Mouse (Mus musculus): Measurements from ENCODE around the gene Xrra1. TPM values are rescaled to one million over a fixed set of nuclear protein-coding genes. Genes with fewer than 3 reads are reported as not detected.
"Not testable (repeated sequence)": the region's sequence is repeated elsewhere in the genome, so short reads cannot be mapped to it uniquely, and the experiment has no call there.

Xrra1 gene
- 1.0 and 1.1 TPM in 2 replicates for polyA plus RNA-seq (2015; fragmentation: Nextera tagmentation; extraction: Ambion mirVana)

DNA sequence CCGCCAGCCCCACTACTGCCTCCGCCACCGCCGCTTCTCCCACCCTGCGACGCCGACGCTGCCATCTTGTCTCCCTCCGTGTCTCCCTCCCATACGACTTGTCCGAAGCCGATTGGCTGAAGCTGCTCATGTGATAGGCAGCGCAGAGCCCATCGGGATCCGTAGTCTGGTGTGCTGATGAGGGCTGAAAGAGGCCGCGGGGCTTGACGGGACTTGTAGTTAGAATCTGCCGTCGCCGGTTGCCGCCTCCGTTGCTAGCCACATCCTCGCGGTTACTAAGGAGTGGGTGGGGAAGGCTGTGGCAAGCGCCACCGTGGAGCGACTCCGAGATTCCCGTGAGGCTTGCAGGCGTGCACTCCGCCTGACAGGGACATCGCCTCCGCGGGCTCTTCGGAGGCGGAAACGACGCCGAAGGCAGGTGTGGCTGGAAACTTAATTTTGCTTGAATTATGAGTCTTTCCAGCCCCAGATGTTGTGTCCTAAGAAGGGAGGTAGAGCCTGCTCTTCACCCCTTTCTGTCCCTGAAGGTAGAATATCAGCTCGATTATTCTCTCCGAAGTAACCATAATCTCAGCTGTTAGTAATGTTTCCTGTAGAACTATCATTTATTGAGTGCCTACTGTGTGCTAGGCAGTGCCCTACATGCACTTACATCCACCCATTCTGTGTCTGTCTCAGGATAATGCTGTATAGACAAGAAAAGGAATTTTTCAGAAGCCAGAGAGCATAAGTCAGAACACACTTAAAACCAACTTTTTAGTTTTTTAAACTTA is at the start of gene Xrra1:
Gene Xrra1 (plus strand): TSS at position 304 of the 773 bp plus-strand sequence.
- H3K4me3 ChIP-seq = peak within 1 kb of the TSS; percentile 74
- H3K27ac ChIP-seq = peak within 1 kb of the TSS; percentile 85
- ATAC-seq (replicated peaks) = peak; percentile 99
- peaks cover 18% of the 10 kb centered on the region for H3K4me1 ChIP-seq
- peak within 1 kb of the TSS; percentile 80 for H3K4me2 ChIP-seq
- no peaks in the 10 kb centered on the region for H3K9me3 ChIP-seq
- H3K9ac ChIP-seq = peak within 1 kb of the TSS; percentile 74
- under 1% methylated on average over 42 of the region's 42 CpGs for WGBS
- H3K36me3 ChIP-seq (replicated peaks) = no peaks in the 10 kb centered on the region
- H3K27me3 ChIP-seq (replicated peaks) = no peaks in the 10 kb centered on the region

DNA sequence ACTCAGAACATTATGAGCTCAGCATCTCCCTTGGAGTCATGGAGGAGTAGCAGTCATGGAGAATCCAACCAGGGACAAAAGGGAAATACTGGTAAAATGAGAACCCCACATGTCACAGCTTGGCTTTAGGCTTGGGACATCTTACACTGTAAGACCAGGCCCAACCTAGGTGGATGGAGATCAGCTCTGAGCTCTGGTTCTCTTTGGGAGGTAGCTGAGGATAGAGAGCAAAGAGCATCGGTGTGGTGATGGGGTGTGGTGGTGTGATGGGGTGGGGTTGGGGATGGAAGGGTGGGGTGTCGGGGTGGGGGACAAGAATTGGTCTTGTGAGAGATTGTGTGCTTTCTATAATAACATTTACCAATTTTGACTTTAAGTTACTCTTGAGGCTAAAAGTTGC is 48.1 kb upstream of the Xrra1 start:
- 100% methylated on average over 2 of the region's 2 CpGs for WGBS

DNA sequence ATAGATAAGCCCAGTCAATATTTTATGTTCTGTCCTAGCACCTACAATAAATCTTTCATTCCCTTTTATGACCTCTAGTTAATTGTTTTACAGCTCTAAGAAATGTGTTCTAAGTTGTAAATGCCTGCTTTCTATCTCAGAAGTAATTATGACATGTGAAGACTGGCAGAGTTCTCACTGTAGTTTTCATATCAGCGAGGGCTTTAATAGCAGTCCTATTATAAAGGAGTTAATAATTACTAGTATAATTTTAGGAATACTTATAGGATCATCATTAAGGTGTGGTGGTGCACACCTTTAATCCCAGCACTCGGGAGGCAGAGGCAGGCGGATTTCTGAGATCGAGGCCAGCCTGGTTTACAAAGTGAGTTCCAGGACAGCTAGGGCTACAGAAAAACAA is 47.3 kb upstream of the Xrra1 start:
- Histone ChIP-seq H3K27ac (no peak overlapping the region), H3K9ac (no peak overlapping the region), H3K27me3 (replicated peaks) (no peaks in the 10 kb centered on the region), H3K36me3 (replicated peaks) (no peaks in the 10 kb centered on the region), H3K4me1 (no peaks in the 10 kb centered on the region), H3K4me3 (no peak overlapping the region), H3K9me3 (no peaks in the 10 kb centered on the region), H3K4me2 (no peak overlapping the region)
- ATAC-seq (replicated peaks) = no peak
- 93% methylated on average over 4 of the region's 4 CpGs for WGBS

More for the DNA sequence above, 48.1 kb upstream of the Xrra1 start:
- Histone ChIP-seq H3K4me3 (no peak overlapping the region), H3K27ac (no peak overlapping the region), H3K9ac (no peak overlapping the region), H3K9me3 (no peaks in the 10 kb centered on the region), H3K27me3 (replicated peaks) (no peaks in the 10 kb centered on the region), H3K36me3 (replicated peaks) (no peaks in the 10 kb centered on the region), H3K4me2 (no peak overlapping the region), H3K4me1 (no peaks in the 10 kb centered on the region)
- ATAC-seq (replicated peaks) = no peak

GRCm38 (mm10) chr7:99813394-99813793 is 45.5 kb upstream of the Xrra1 start:
- no peak for ATAC-seq (replicated peaks)
- WGBS = 93% methylated on average over 11 of the region's 11 CpGs
- Histone ChIP-seq H3K27me3 (replicated peaks) (no peaks in the 10 kb centered on the region), H3K36me3 (replicated peaks) (no peaks in the 10 kb centered on the region), H3K4me1 (no peaks in the 10 kb centered on the region), H3K9ac (no peak overlapping the region), H3K9me3 (no peaks in the 10 kb centered on the region), H3K27ac (no peak overlapping the region), H3K4me2 (no peak overlapping the region), H3K4me3 (no peak overlapping the region)

DNA sequence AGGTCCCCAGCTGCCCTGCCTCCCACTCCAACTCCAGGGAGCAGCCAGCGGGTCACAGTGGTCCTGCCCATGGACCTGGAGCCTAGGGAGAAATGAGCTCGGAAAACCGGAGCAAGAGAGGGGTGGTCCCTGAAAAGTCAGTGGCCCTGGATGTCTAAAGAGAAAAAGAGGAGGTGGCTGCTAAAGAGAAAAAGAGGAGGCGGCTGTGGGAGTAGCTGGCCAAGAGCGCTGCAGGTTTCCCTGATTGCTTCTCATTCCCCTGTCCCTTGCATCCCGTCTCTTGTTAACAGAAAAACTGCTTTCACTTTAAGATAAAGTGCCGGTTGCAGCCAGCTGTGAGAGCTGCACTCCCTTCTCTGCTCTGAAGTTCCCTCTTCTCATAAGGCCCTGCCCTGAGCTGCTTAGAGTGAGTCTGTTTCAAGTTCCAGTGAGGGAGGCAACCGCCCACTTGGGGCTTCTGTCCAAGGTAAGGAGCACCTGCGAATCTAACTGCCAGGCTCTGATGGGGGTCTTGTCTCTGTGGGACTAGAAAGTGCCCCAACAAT is 40.7 kb upstream of the Xrra1 start:
- H3K4me1 ChIP-seq; ATAC-seq (replicated peaks); H3K9ac ChIP-seq; H3K27ac ChIP-seq; H3K4me2 ChIP-seq; H3K27me3 ChIP-seq (replicated peaks); H3K36me3 ChIP-seq (replicated peaks); H3K9me3 ChIP-seq; H3K4me3 ChIP-seq: not testable (repeated sequence)
- 23% methylated on average over 9 of the region's 9 CpGs for WGBS

DNA sequence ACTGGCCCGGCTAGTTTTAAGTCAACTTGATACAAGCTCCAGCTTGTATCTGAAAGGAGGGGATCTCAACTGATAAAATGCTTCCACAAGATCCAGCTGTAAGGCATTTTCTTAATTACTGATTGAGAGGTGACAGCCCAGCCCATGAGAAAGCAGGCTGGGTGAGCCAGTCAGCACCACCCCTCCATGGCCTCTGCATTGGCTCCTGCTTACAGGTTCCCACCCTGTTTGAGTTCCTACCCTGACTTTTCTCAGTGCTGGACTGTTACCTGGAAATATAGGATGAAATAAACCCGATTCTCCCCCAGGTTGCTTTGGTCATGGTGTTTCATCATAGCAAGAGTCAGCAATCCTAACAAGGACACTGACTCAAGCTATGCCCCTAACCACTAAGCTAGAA is 37.0 kb upstream of the Xrra1 start:
- no peak for ATAC-seq (replicated peaks)
- Histone ChIP-seq H3K27ac (no peak overlapping the region), H3K4me3 (no peak overlapping the region), H3K4me1 (no peaks in the 10 kb centered on the region), H3K36me3 (replicated peaks) (no peaks in the 10 kb centered on the region), H3K9ac (no peak overlapping the region), H3K9me3 (no peaks in the 10 kb centered on the region), H3K4me2 (no peak overlapping the region), H3K27me3 (replicated peaks) (no peaks in the 10 kb centered on the region)
- WGBS = 85% methylated on average over 2 of the region's 2 CpGs

DNA sequence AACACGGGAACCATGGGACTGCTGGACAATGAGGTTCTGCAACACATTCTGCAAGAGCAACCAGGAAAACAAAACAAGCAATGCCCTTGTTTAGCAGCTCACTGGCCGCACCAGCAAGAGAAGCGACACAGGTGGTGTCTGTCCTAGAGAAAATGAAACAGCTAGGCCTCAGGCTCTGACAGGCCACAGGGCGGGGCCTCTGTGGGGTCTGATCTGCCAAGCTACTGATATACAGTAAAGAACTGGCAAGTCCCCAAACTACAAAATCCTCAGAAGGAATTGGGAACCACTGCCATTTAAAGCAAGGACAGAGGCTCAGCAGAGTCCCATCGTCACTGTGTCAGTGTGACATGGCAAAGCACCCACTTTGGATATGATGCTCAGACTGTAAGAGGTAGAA is 36.5 kb upstream of the Xrra1 start:
- no peak for ATAC-seq (replicated peaks)

DNA sequence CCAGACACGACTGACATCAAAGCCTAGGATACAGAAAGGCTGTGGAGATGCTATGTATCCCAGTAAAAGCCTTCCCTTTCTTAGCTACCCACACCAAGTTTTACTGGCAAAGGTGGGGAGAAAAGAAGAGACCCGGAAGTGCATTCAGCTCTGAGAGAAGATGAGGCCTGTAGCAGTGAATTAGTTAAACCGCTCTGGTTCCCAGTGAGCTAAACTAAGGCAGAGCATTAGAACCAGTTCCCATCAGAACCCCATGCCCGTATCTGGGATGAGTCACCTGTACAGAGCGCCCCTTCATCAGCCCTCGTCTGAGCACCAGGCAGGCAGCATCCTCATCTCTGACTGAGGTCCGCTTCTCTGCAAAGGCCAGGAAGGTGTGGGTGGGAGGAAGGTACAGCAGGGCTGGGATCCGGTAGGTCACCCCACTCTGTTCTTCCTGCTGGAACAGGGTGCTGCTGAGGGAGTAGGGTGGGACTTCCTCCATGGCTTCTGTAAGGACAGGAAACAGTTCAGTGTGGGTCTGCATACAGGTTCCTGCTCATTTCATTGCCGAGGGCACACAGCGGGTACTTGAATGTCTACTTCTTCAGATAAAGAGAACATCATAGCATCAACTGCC is 35.8 kb upstream of the Xrra1 start:
- no peaks in the 10 kb centered on the region for H3K27me3 ChIP-seq (replicated peaks)
- H3K9ac ChIP-seq = no peak overlapping the region
- WGBS = 89% methylated on average over 10 of the region's 10 CpGs
- H3K4me1 ChIP-seq = peaks cover 4% of the 10 kb centered on the region; the same call in 1 of the 2 replicates
- no peak for ATAC-seq (replicated peaks)
- H3K4me2 ChIP-seq = no peak overlapping the region
- no peaks in the 10 kb centered on the region for H3K9me3 ChIP-seq
- H3K36me3 ChIP-seq (replicated peaks) = no peaks in the 10 kb centered on the region
- H3K27ac ChIP-seq = no peak overlapping the region
- no peak overlapping the region for H3K4me3 ChIP-seq

More for the DNA sequence above, 36.5 kb upstream of the Xrra1 start:
- Histone ChIP-seq H3K27me3 (replicated peaks) (no peaks in the 10 kb centered on the region), H3K4me2 (no peak overlapping the region), H3K9me3 (no peaks in the 10 kb centered on the region), H3K4me1 (no peaks in the 10 kb centered on the region), H3K36me3 (replicated peaks) (no peaks in the 10 kb centered on the region), H3K4me3 (no peak overlapping the region), H3K27ac (no peak overlapping the region), H3K9ac (no peak overlapping the region)
- 91% methylated on average over 5 of the region's 5 CpGs for WGBS

GRCm38 (mm10) chr7:99824649-99825483 is 34.0 kb upstream of the Xrra1 start:
- Histone ChIP-seq H3K27ac (no peak overlapping the region), H3K9ac (no peak overlapping the region), H3K4me1 (peaks cover 10% of the 10 kb centered on the region; the same call in 1 of the 2 replicates), H3K27me3 (replicated peaks) (no peaks in the 10 kb centered on the region), H3K36me3 (replicated peaks) (no peaks in the 10 kb centered on the region), H3K9me3 (no peaks in the 10 kb centered on the region), H3K4me2 (no peak overlapping the region), H3K4me3 (no peak overlapping the region)
- 84% methylated on average over 16 of the region's 16 CpGs for WGBS
- ATAC-seq (replicated peaks) = no peak

- H3K36me3 ChIP-seq (replicated peaks) = no peaks in the 10 kb centered on the region
- 84% methylated on average over 9 of the region's 9 CpGs for WGBS
- no peak overlapping the region for H3K27ac ChIP-seq
- no peak overlapping the region for H3K9ac ChIP-seq
- H3K9me3 ChIP-seq = no peaks in the 10 kb centered on the region
- H3K27me3 ChIP-seq (replicated peaks) = no peaks in the 10 kb centered on the region
- ATAC-seq (replicated peaks) = no peak
- no peak overlapping the region for H3K4me3 ChIP-seq
- peaks cover 10% of the 10 kb centered on the region; the same call in 1 of the 2 replicates for H3K4me1 ChIP-seq
- no peak overlapping the region for H3K4me2 ChIP-seq
Measured at GRCm38 (mm10) chr7:99825511-99825910, 33.4 kb upstream of the Xrra1 start.

- H3K9me3 ChIP-seq = no peaks in the 10 kb centered on the region
- no peak overlapping the region for H3K9ac ChIP-seq
- no peaks in the 10 kb centered on the region for H3K36me3 ChIP-seq (replicated peaks)
- no peak overlapping the region for H3K4me2 ChIP-seq
- ATAC-seq (replicated peaks) = no peak
- no peak overlapping the region for H3K4me3 ChIP-seq
- no peak overlapping the region for H3K27ac ChIP-seq
- no peaks in the 10 kb centered on the region for H3K27me3 ChIP-seq (replicated peaks)
- peaks cover 10% of the 10 kb centered on the region; the same call in 1 of the 2 replicates for H3K4me1 ChIP-seq
- WGBS = 61% methylated on average over 6 of the region's 6 CpGs
Measured at GRCm38 (mm10) chr7:99826096-99826495, 32.8 kb upstream of the Xrra1 start.

- Histone ChIP-seq H3K9me3 (no peaks in the 10 kb centered on the region), H3K27ac (peak within 1 kb of the TSS; percentile 58), H3K4me1 (peaks cover 10% of the 10 kb centered on the region; the same call in 1 of the 2 replicates), H3K36me3 (replicated peaks) (no peaks in the 10 kb centered on the region), H3K27me3 (replicated peaks) (no peaks in the 10 kb centered on the region), H3K4me3 (peak within 1 kb of the TSS; percentile 45), H3K4me2 (peak within 1 kb of the TSS; percentile 58), H3K9ac (peak within 1 kb of the TSS; percentile 46)
- WGBS = under 1% methylated on average over 26 of the region's 26 CpGs
- ATAC-seq (replicated peaks) = peak; percentile 96
Measured at GRCm38 (mm10) chr7:99828083-99828570, 30.8 kb upstream of the Xrra1 start, which contains the start of gene Neu3. Gene Neu3, minus strand, starts transcription at chr7:99828417.
